Mouse (Mus musculus): ENCODE measurements at regions not wholly inside any gene's neighbourhood (a gene's known extent, or its start where the extent isn't known, plus 50 kb on each side); places are given as distances from the start of the nearest gene placed in this dataset.

DNA sequence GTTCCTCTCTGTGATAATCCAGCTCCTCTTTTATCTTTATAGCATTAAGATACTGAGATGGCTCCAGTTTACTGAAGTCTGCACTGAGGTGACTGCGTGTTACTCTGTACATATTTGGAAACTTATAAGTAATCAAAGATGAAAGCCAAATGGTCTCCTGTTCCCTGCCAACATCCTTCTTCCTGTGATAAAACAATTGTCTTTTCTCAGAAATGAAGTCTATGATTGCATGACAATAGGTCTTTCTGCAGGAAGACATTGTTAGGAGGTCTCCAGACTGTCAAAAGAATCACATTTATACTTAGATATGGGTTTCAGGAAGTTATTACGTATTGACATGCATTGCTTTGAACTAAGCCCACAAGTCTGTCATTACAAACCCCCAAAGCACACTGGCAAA, 51.0 kb upstream of the Sstr4 start:
- 69% methylated on average over 2 of the region's 2 CpGs for WGBS
- Histone ChIP-seq H3K27me3 (ENCODE audit: insufficient read depth, low read length) (no peaks in the 10 kb centered on the region), H3K4me3 (ENCODE audit: low read length) (no peak overlapping the region), H3K4me1 (ENCODE audit: insufficient read depth, low read length) (no peaks in the 10 kb centered on the region), H3K9ac (replicated peaks; ENCODE audit: low read length) (no peak overlapping the region), H3K36me3 (ENCODE audit: insufficient read depth, low read length) (no peaks in the 10 kb centered on the region), H3K4me2 (replicated peaks; ENCODE audit: low read depth, low read length) (no peak overlapping the region), H3K27ac (ENCODE audit: low read length) (no peak overlapping the region), H3K9me3 (ENCODE audit: low read length) (no peaks in the 10 kb centered on the region)
- ATAC-seq (ENCODE audit: low FRiP score, low TSS enrichment) = no peak
